ENCODE assay signal across 36 mouse cellular contexts in genomic region chr8:46234736-46235135, GRCm38 (mm10). TPM values are rescaled to one million over a fixed set of nuclear protein-coding genes. Genes with fewer than 3 reads are reported as not detected.
"Had no signal": no experiment of that assay in that cellular context is flagged by ENCODE, and none has a peak within 500 bp of the region (broad histone marks: within the 10 kb centered on the region; RNA-seq: fewer than 3 reads in every experiment).

No protein-coding gene starts in this region.

- H3K27ac ChIP-seq: heart, embryonic 13.5 days; heart, embryonic 15.5 days; hindbrain, embryonic 10.5 days; hindbrain, embryonic 12.5 days; hindbrain, embryonic 13.5 days; hindbrain, embryonic 14.5 days; hindbrain, embryonic 15.5 days; hindbrain, postnatal 0 days; intestine, embryonic 15.5 days; kidney, embryonic 15.5 days; kidney, postnatal 0 days; layer of hippocampus, adult 2 months; left cerebral cortex, adult 2 months had no signal

- H3K4me3 ChIP-seq: heart, embryonic 12.5 days; heart, embryonic 13.5 days; heart, embryonic 15.5 days; hindbrain, embryonic 10.5 days; hindbrain, embryonic 12.5 days; hindbrain, embryonic 13.5 days; hindbrain, embryonic 15.5 days; intestine, embryonic 15.5 days; kidney, embryonic 15.5 days; layer of hippocampus, adult 2 months; left cerebral cortex, adult 2 months had no signal

- DNase-seq: heart, postnatal 10 days; heart, postnatal 14 days; heart, postnatal 36 days; heart, postnatal 4 days; kidney, adult 11 months; kidney, adult 18-20 months; kidney, adult 2 months; kidney, adult 8-10 months; kidney, adult 9 months; kidney, postnatal 10 days; kidney, postnatal 14 days; kidney, postnatal 25 days; kidney, postnatal 36 days; kidney, postnatal 4 days; layer of hippocampus, adult 9-11 months; layer of hippocampus, postnatal 36 days had no signal

RNA-seq across cellular contexts. Expression of gene Helt, which starts 59.7 kb away (rescaled TPM):
- total RNA-seq: heart, postnatal 10 days; heart, postnatal 4 days; hematopoietic stem cell, adult 5-6 weeks; layer of hippocampus, adult 18-20 months; layer of hippocampus, adult 2 months; layer of hippocampus, adult 8-10 months; layer of hippocampus, postnatal 14 days; layer of hippocampus, postnatal 25 days; layer of hippocampus, postnatal 36 days; left cerebral cortex, adult 18-20 months; left cerebral cortex, adult 2 months had no signal
